Mouse (Mus musculus) liver, postnatal 0 days (tissue): Measurements from ENCODE around the gene Olfr1123.

ENCODE experiments used
- CTCF ChIP-seq: sonication (generic); IDR thresholded peaks from 2 replicates; pipeline ENCODE4 v1.5.1; 2016; ENCODE audit warnings: antibody characterized with exemption, low read depth
- EP300 ChIP-seq: IDR thresholded peaks from 2 replicates; pipeline ENCODE4 v1.6.1; 2016; ENCODE audit warnings: antibody characterized with exemption, low read depth, mild to moderate bottlenecking

DNA sequence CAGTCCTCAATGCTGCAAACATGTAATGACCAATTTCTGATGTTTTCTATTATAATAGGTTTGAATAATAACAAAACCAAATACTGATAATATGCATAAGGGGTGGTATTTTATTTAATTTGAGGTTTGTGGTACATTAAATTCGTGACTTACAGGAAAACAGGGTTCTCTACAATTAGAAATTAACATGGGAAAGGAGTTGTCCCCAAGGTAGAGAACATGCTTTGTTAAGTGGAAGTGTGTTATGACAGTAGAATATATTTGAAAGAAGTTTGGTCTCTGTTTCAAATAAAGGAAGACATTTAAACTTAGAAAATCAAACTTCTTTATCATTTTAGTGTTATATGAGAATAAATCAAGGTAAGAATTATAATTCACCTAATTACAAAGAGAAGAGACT, 46.8 kb upstream of the Olfr1123 start, which contains the start of gene Olfr1121:
- TF ChIP-seq CTCF (no peak), EP300 (no peak)
